Mouse (Mus musculus): ENCODE measurements around the gene Phf23. TPM values are rescaled to one million over a fixed set of nuclear protein-coding genes. Genes with fewer than 3 reads are reported as not detected.

Phf23 gene
- polyA plus RNA-seq, 1 experiment from 2014 or later, result 49.4 TPM

GRCm38 (mm10) chr11:69981141-69981762, 14.3 kb upstream of the Phf23 start, which contains the start of gene Ctdnep1:
Gene Ctdnep1, plus strand, starts transcription at chr11:69981156.
- Histone ChIP-seq H3K4me3 (ENCODE audit: low read depth, low read length) (peak within 1 kb of the TSS; percentile 100), H3K4me1 (ENCODE audit: control insufficient read depth, insufficient read depth, low read length) (peaks cover 23% of the 10 kb centered on the region), H3K36me3 (ENCODE audit: control insufficient read depth, insufficient read depth, low read length) (peaks cover 39% of the 10 kb centered on the region), H3K9ac (ENCODE audit: low read length) (peak within 1 kb of the TSS; percentile 99), H3K27me3 (replicated peaks; ENCODE audit: control insufficient read depth, insufficient read depth, low read length) (no peaks in the 10 kb centered on the region), H3K4me2 (ENCODE audit: low read length) (peak within 1 kb of the TSS; percentile 92), H3K27ac (ENCODE audit: low read depth, low read length) (peak within 1 kb of the TSS; percentile 98), H3K9me3 (replicated peaks; ENCODE audit: control insufficient read depth, low read length) (no peaks in the 10 kb centered on the region)
- peak; percentile 48 for ATAC-seq
- no peak for DNase-seq (ENCODE audit: low spot score)
- WGBS, result under 1% methylated on average over 37 of the region's 43 CpGs

- Histone ChIP-seq H3K27ac (ENCODE audit: low read depth, low read length) (peak within 1 kb of the TSS; percentile 98), H3K9ac (ENCODE audit: low read length) (peak within 1 kb of the TSS; percentile 99), H3K9me3 (replicated peaks; ENCODE audit: control insufficient read depth, low read length) (no peaks in the 10 kb centered on the region), H3K4me2 (ENCODE audit: low read length) (peak within 1 kb of the TSS; percentile 88), H3K27me3 (replicated peaks; ENCODE audit: control insufficient read depth, insufficient read depth, low read length) (no peaks in the 10 kb centered on the region), H3K4me1 (ENCODE audit: control insufficient read depth, insufficient read depth, low read length) (peaks cover 23% of the 10 kb centered on the region), H3K36me3 (ENCODE audit: control insufficient read depth, insufficient read depth, low read length) (peaks cover 39% of the 10 kb centered on the region), H3K4me3 (ENCODE audit: low read depth, low read length) (peak within 1 kb of the TSS; percentile 100)
- WGBS, result 60% methylated on average over 8 of the region's 8 CpGs
- ATAC-seq (no peak), DNase-seq (ENCODE audit: low spot score) (no peak)
Observed at GRCm38 (mm10) chr11:69982225-69982624, 13.4 kb upstream of the Phf23 start, which contains the start of gene Elp5. Gene Elp5, minus strand, starts transcription at chr11:69982517.

- H3K27me3 ChIP-seq (replicated peaks; ENCODE audit: control insufficient read depth, insufficient read depth, low read length), result no peaks in the 10 kb centered on the region
- peak overlapping the region; percentile 88 for H3K4me2 ChIP-seq (ENCODE audit: low read length)
- 0 out of 2 replicates have a peak overlapping the region, but pooled peaks have one; percentile 2 for H3K4me3 ChIP-seq (ENCODE audit: low read depth, low read length)
- no peak overlapping the region for H3K27ac ChIP-seq (ENCODE audit: low read depth, low read length)
- H3K36me3 ChIP-seq (ENCODE audit: control insufficient read depth, insufficient read depth, low read length), result peaks cover 41% of the 10 kb centered on the region
- DNase-seq (ENCODE audit: low spot score), result no peak
- peaks cover 23% of the 10 kb centered on the region for H3K4me1 ChIP-seq (ENCODE audit: control insufficient read depth, insufficient read depth, low read length)
- H3K9me3 ChIP-seq (replicated peaks; ENCODE audit: control insufficient read depth, low read length), result no peaks in the 10 kb centered on the region
- 21% methylated on average over 5 of the region's 5 CpGs for WGBS
- H3K9ac ChIP-seq (ENCODE audit: low read length), result peak overlapping the region; percentile 99
- no peak for ATAC-seq
Observed at GRCm38 (mm10) chr11:69982877-69983276, 12.7 kb upstream of the Phf23 start.

- Histone ChIP-seq H3K9ac (ENCODE audit: low read length) (0 out of 2 replicates have a peak overlapping the region, but pooled peaks have one; percentile 99), H3K27ac (ENCODE audit: low read depth, low read length) (no peak overlapping the region), H3K4me2 (ENCODE audit: low read length) (peak overlapping the region; percentile 88), H3K4me1 (ENCODE audit: control insufficient read depth, insufficient read depth, low read length) (peaks cover 23% of the 10 kb centered on the region), H3K36me3 (ENCODE audit: control insufficient read depth, insufficient read depth, low read length) (peaks cover 46% of the 10 kb centered on the region), H3K4me3 (ENCODE audit: low read depth, low read length) (0 out of 2 replicates have a peak overlapping the region, but pooled peaks have one; percentile 2), H3K27me3 (replicated peaks; ENCODE audit: control insufficient read depth, insufficient read depth, low read length) (no peaks in the 10 kb centered on the region), H3K9me3 (replicated peaks; ENCODE audit: control insufficient read depth, low read length) (no peaks in the 10 kb centered on the region)
- ATAC-seq (no peak), DNase-seq (ENCODE audit: low spot score) (no peak)
- WGBS, result 86% methylated on average over 4 of the region's 4 CpGs
Observed at GRCm38 (mm10) chr11:69983377-69983776, 12.2 kb upstream of the Phf23 start.

- no peak overlapping the region for H3K4me2 ChIP-seq (ENCODE audit: low read length)
- DNase-seq (ENCODE audit: low spot score), result no peak
- 94% methylated on average over 8 of the region's 8 CpGs for WGBS
- no peak overlapping the region for H3K9ac ChIP-seq (ENCODE audit: low read length)
- H3K9me3 ChIP-seq (replicated peaks; ENCODE audit: control insufficient read depth, low read length), result no peaks in the 10 kb centered on the region
- H3K27me3 ChIP-seq (replicated peaks; ENCODE audit: control insufficient read depth, insufficient read depth, low read length), result no peaks in the 10 kb centered on the region
- H3K36me3 ChIP-seq (ENCODE audit: control insufficient read depth, insufficient read depth, low read length), result peaks cover 54% of the 10 kb centered on the region
- peaks cover 20% of the 10 kb centered on the region for H3K4me1 ChIP-seq (ENCODE audit: control insufficient read depth, insufficient read depth, low read length)
- H3K27ac ChIP-seq (ENCODE audit: low read depth, low read length), result no peak overlapping the region
- no peak for ATAC-seq
- H3K4me3 ChIP-seq (ENCODE audit: low read depth, low read length), result no peak overlapping the region
Observed at GRCm38 (mm10) chr11:69984431-69984830, 11.1 kb upstream of the Phf23 start.

GRCm38 (mm10) chr11:69989949-69990348, 5.6 kb upstream of the Phf23 start:
- no peaks in the 10 kb centered on the region for H3K27me3 ChIP-seq (replicated peaks; ENCODE audit: control insufficient read depth, insufficient read depth, low read length)
- H3K9me3 ChIP-seq (replicated peaks; ENCODE audit: control insufficient read depth, low read length), result no peaks in the 10 kb centered on the region
- no peak overlapping the region for H3K4me2 ChIP-seq (ENCODE audit: low read length)
- DNase-seq (ENCODE audit: low spot score), result no peak
- ATAC-seq, result no peak
- 87% methylated on average over 8 of the region's 8 CpGs for WGBS
- no peak overlapping the region for H3K27ac ChIP-seq (ENCODE audit: low read depth, low read length)
- H3K4me1 ChIP-seq (ENCODE audit: control insufficient read depth, insufficient read depth, low read length), result peaks cover 8% of the 10 kb centered on the region
- H3K4me3 ChIP-seq (ENCODE audit: low read depth, low read length), result no peak overlapping the region
- H3K9ac ChIP-seq (ENCODE audit: low read length), result no peak overlapping the region
- H3K36me3 ChIP-seq (ENCODE audit: control insufficient read depth, insufficient read depth, low read length), result peaks cover 71% of the 10 kb centered on the region

- Histone ChIP-seq H3K27me3 (replicated peaks; ENCODE audit: control insufficient read depth, insufficient read depth, low read length) (no peaks in the 10 kb centered on the region), H3K4me3 (ENCODE audit: low read depth, low read length) (peak within 1 kb of the TSS; percentile 77), H3K4me1 (ENCODE audit: control insufficient read depth, insufficient read depth, low read length) (peaks cover 11% of the 10 kb centered on the region), H3K4me2 (ENCODE audit: low read length) (peak within 1 kb of the TSS; percentile 50), H3K36me3 (ENCODE audit: control insufficient read depth, insufficient read depth, low read length) (peaks cover 60% of the 10 kb centered on the region), H3K9me3 (replicated peaks; ENCODE audit: control insufficient read depth, low read length) (no peaks in the 10 kb centered on the region), H3K9ac (ENCODE audit: low read length) (peak within 1 kb of the TSS; percentile 92), H3K27ac (ENCODE audit: low read depth, low read length) (peak within 1 kb of the TSS; percentile 85)
- DNase-seq (ENCODE audit: low spot score), result peak; percentile 98
- WGBS, result 1% methylated on average over 40 of the region's 40 CpGs
- ATAC-seq, result peak; percentile 72
Observed at GRCm38 (mm10) chr11:69990850-69991691, 4.5 kb upstream of the Phf23 start, which contains the start of gene Gabarap. Gene Gabarap, plus strand, starts transcription at chr11:69991143.

GRCm38 (mm10) chr11:69991711-69992110, 3.9 kb upstream of the Phf23 start:
- Histone ChIP-seq H3K4me3 (ENCODE audit: low read depth, low read length) (peak overlapping the region; percentile 77), H3K27me3 (replicated peaks; ENCODE audit: control insufficient read depth, insufficient read depth, low read length) (no peaks in the 10 kb centered on the region), H3K36me3 (ENCODE audit: control insufficient read depth, insufficient read depth, low read length) (peaks cover 54% of the 10 kb centered on the region), H3K4me1 (ENCODE audit: control insufficient read depth, insufficient read depth, low read length) (peaks cover 11% of the 10 kb centered on the region), H3K9me3 (replicated peaks; ENCODE audit: control insufficient read depth, low read length) (no peaks in the 10 kb centered on the region), H3K4me2 (ENCODE audit: low read length) (peak overlapping the region; percentile 50), H3K27ac (ENCODE audit: low read depth, low read length) (peak overlapping the region; percentile 85), H3K9ac (ENCODE audit: low read length) (peak overlapping the region; percentile 92)
- under 1% methylated on average over 15 of the region's 15 CpGs for WGBS
- no peak for DNase-seq (ENCODE audit: low spot score)
- ATAC-seq, result peak; percentile 13; the same call in 1 of the 2 replicates

Data from forebrain, embryonic 14.5 days (tissue).